Mouse (Mus musculus) layer of hippocampus, postnatal 14 days (tissue): ENCODE results near the gene Tmem120b. TPM values are rescaled to one million over a fixed set of nuclear protein-coding genes. Genes with fewer than 3 reads are reported as not detected.

ENCODE experiments used
- DNase-seq, 2 experiments: peaks; one replicate each; pipeline ENCODE4 v3.0.0; 2021 to 2022; ENCODE audit warnings: low spot score in 2 of 2, mixed read lengths in 1 of 2
- long read RNA-seq, 2 experiments: library from polyadenylated mRNA; stranded (forward); transcript quantifications; one replicate each; pipeline ENCODE4 v2.0.0; 2021
- total RNA-seq, 2 experiments: library from RNA; stranded (reverse); gene quantifications; 2 replicates each; pipeline ENCODE4 v1.2.3; 2021

Gene Tmem120b
- total RNA-seq = 10 to 100 TPM; 20.1 to 20.3 TPM
- long read RNA-seq, experiment 1, transcript Tmem120b-201 (12 exons, 2,164 nt) = major isoform, 11 of 25 reads
- long read RNA-seq, experiment 1, partial matches to known transcripts = 1 of 25 reads
- long read RNA-seq, experiment 1, other reads (novel, unspliced or antisense) = 12 of 25 reads
- long read RNA-seq, experiment 2, transcript Tmem120b-201 (12 exons, 2,164 nt) = major isoform, 19 of 32 reads
- long read RNA-seq, experiment 2, partial matches to known transcripts = 4 of 32 reads
- long read RNA-seq, experiment 2, other reads (novel, unspliced or antisense) = 9 of 32 reads

- DNase-seq = no peak
These were observed at the start of gene Tmem120b for GRCm38 (mm10) chr5:123068115-123068514. Gene Tmem120b, plus strand, starts transcription at chr5:123068415.

- peak in 1 of 2 experiments; percentile 66 for DNase-seq
These were observed 48.7 kb upstream of the Tmem120b start for GRCm38 (mm10) chr5:123019336-123020016.

- no peak for DNase-seq
These were observed 47.8 kb upstream of the Tmem120b start for GRCm38 (mm10) chr5:123020426-123020825.

GRCm38 (mm10) chr5:123021438-123021837 is 46.8 kb upstream of the Tmem120b start:
- no peak for DNase-seq

GRCm38 (mm10) chr5:123023049-123023448 is 45.2 kb upstream of the Tmem120b start:
- no peak for DNase-seq

- no peak for DNase-seq
These were observed 43.9 kb upstream of the Tmem120b start for GRCm38 (mm10) chr5:123024312-123024711.

GRCm38 (mm10) chr5:123024965-123025573 is 43.1 kb upstream of the Tmem120b start:
- no peak for DNase-seq

- no peak for DNase-seq
These were observed 41.8 kb upstream of the Tmem120b start for GRCm38 (mm10) chr5:123026414-123026813.

GRCm38 (mm10) chr5:123027436-123027835 is 40.8 kb upstream of the Tmem120b start:
- DNase-seq = no peak

GRCm38 (mm10) chr5:123029729-123030128 is 38.5 kb upstream of the Tmem120b start:
- DNase-seq = no peak

- no peak for DNase-seq
These were observed 36.9 kb upstream of the Tmem120b start for GRCm38 (mm10) chr5:123031312-123031711.

- DNase-seq = no peak
These were observed 34.5 kb upstream of the Tmem120b start for GRCm38 (mm10) chr5:123033646-123034160.

- no peak for DNase-seq
These were observed 33.1 kb upstream of the Tmem120b start for GRCm38 (mm10) chr5:123035089-123035488.

- DNase-seq = no peak
These were observed 32.7 kb upstream of the Tmem120b start for GRCm38 (mm10) chr5:123035564-123035963.

- no peak for DNase-seq
These were observed 30.1 kb upstream of the Tmem120b start for GRCm38 (mm10) chr5:123038115-123038514.

GRCm38 (mm10) chr5:123039120-123039752 is 29.0 kb upstream of the Tmem120b start:
- DNase-seq = no peak

- no peak for DNase-seq
These were observed 27.4 kb upstream of the Tmem120b start for GRCm38 (mm10) chr5:123040796-123041195.

GRCm38 (mm10) chr5:123043856-123044255 is 24.4 kb upstream of the Tmem120b start:
- DNase-seq = no peak

- peak; percentile 36 to 60 for DNase-seq
These were observed 22.5 kb upstream of the Tmem120b start for GRCm38 (mm10) chr5:123045561-123046295.

GRCm38 (mm10) chr5:123046916-123047315 is 21.3 kb upstream of the Tmem120b start, which contains the start of gene Morn3:
Gene Morn3, minus strand, starts transcription at chr5:123047016.
- DNase-seq = no peak

GRCm38 (mm10) chr5:123049271-123049670 is 18.9 kb upstream of the Tmem120b start:
- DNase-seq = no peak
